Mouse (Mus musculus): ENCODE results near the gene Upk1a. TPM values are rescaled to one million over a fixed set of nuclear protein-coding genes. Genes with fewer than 3 reads are reported as not detected.
A peak's percentile ranks its signal among the peaks of the same experiment; 100 is the strongest.

Upk1a gene
- polyA plus RNA-seq, 1 experiment from 2014 or later = 0.14 TPM

DNA sequence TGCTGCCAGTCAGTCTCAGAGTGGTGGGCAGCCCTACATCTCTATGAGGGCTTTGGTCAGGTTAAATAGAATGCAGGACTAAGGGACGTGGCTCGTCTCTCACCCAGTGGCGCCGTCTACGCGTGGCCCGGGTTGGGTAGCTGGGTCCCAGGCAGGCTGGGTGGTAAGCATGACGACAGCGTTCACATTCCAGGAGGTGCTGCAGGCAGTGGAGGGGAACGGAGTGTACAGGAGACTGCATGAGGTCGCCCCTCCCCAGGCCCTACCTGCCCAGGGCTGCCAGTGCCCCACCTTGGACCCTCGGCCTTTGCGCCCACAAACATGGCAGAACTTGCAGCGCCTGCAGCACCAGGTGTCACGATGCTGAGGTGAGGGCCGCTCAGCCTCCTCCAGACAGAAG lies 31.1 kb downstream of the Upk1a start:
- 96% methylated on average over 16 of the region's 16 CpGs for WGBS
- H3K36me3 ChIP-seq (replicated peaks; ENCODE audit: control insufficient read depth, insufficient read depth, low read depth, low read length) = peaks cover 41% of the 10 kb centered on the region
- H3K4me3 ChIP-seq (ENCODE audit: low read depth, low read length) = no peak overlapping the region
- no peaks in the 10 kb centered on the region for H3K4me1 ChIP-seq (ENCODE audit: control insufficient read depth, insufficient read depth, low read length)
- no peak for DNase-seq (ENCODE audit: low spot score)
- H3K9ac ChIP-seq (replicated peaks; ENCODE audit: low read length) = no peak overlapping the region
- no peak overlapping the region for H3K4me2 ChIP-seq (ENCODE audit: low read depth, low read length)
- no peaks in the 10 kb centered on the region for H3K27me3 ChIP-seq (ENCODE audit: control insufficient read depth, insufficient read depth, low read length)
- ATAC-seq (replicated peaks; ENCODE audit: insufficient number of reproducible peaks, low FRiP score, low TSS enrichment, low read depth) = no peak
- H3K27ac ChIP-seq (replicated peaks; ENCODE audit: low read depth, low read length) = no peak overlapping the region
- no peaks in the 10 kb centered on the region for H3K9me3 ChIP-seq (replicated peaks; ENCODE audit: control insufficient read depth, low read length)

DNA sequence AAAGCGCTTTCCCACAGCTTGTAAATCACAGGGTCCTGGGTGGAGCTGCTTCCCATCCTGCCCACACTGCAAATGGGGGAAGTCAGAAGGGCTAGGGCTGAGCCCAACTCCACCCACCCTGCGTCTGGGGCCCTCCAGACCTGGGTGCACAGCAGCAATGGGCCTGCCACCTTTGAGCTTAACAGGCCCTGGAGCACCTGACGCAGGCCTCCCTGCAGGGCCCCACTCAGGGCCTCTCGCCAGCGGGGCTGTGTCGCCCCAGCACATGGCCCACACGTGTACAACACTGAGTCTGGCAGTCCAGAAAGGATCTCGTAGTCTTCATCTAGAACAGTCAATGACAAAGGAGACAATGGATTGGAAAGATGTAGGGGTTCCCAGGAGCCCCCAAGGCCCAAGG lies 32.7 kb downstream of the Upk1a start:
- DNase-seq (ENCODE audit: low spot score) (no peak), ATAC-seq (replicated peaks; ENCODE audit: insufficient number of reproducible peaks, low FRiP score, low TSS enrichment, low read depth) (no peak)
- no peaks in the 10 kb centered on the region for H3K4me1 ChIP-seq (ENCODE audit: control insufficient read depth, insufficient read depth, low read length)
- no peak overlapping the region for H3K9ac ChIP-seq (replicated peaks; ENCODE audit: low read length)
- H3K27me3 ChIP-seq (ENCODE audit: control insufficient read depth, insufficient read depth, low read length) = no peaks in the 10 kb centered on the region
- H3K4me3 ChIP-seq (ENCODE audit: low read depth, low read length) = no peak overlapping the region
- H3K27ac ChIP-seq (replicated peaks; ENCODE audit: low read depth, low read length) = no peak overlapping the region
- peaks cover 45% of the 10 kb centered on the region for H3K36me3 ChIP-seq (replicated peaks; ENCODE audit: control insufficient read depth, insufficient read depth, low read depth, low read length)
- 93% methylated on average over 8 of the region's 8 CpGs for WGBS
- no peak overlapping the region for H3K4me2 ChIP-seq (ENCODE audit: low read depth, low read length)
- no peaks in the 10 kb centered on the region for H3K9me3 ChIP-seq (replicated peaks; ENCODE audit: control insufficient read depth, low read length)

DNA sequence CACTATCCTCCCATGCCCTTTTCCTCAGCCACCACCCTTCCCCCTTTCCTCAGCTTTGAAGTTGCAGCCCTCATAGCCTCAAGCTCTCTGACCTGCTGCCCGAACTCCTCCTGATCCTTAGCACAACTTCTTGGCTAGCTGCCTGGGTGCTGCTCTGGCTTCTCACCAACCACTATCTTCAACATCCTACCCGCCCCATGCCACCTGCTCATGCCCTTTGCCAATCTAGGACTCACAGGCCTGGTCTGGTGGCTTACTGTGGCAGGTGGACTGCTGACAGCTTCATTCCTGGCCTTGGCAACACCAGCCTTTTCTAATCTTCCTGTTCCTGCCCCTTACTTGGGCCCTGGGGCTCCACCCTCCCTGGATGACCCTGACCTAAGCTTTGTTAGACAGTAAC lies 39.7 kb downstream of the Upk1a start:
- ATAC-seq (replicated peaks; ENCODE audit: insufficient number of reproducible peaks, low FRiP score, low TSS enrichment, low read depth) = no peak
- H3K27me3 ChIP-seq (ENCODE audit: control insufficient read depth, insufficient read depth, low read length) = no peaks in the 10 kb centered on the region
- H3K9me3 ChIP-seq (replicated peaks; ENCODE audit: control insufficient read depth, low read length) = no peaks in the 10 kb centered on the region
- DNase-seq (ENCODE audit: low spot score) = no peak
- H3K36me3 ChIP-seq (replicated peaks; ENCODE audit: control insufficient read depth, insufficient read depth, low read depth, low read length) = peaks cover 36% of the 10 kb centered on the region
- H3K4me1 ChIP-seq (ENCODE audit: control insufficient read depth, insufficient read depth, low read length) = no peaks in the 10 kb centered on the region
- H3K4me3 ChIP-seq (ENCODE audit: low read depth, low read length) = no peak overlapping the region
- H3K9ac ChIP-seq (replicated peaks; ENCODE audit: low read length) = no peak overlapping the region
- no peak overlapping the region for H3K27ac ChIP-seq (replicated peaks; ENCODE audit: low read depth, low read length)
- no peak overlapping the region for H3K4me2 ChIP-seq (ENCODE audit: low read depth, low read length)
- WGBS = 72% methylated on average over 2 of the region's 2 CpGs

DNA sequence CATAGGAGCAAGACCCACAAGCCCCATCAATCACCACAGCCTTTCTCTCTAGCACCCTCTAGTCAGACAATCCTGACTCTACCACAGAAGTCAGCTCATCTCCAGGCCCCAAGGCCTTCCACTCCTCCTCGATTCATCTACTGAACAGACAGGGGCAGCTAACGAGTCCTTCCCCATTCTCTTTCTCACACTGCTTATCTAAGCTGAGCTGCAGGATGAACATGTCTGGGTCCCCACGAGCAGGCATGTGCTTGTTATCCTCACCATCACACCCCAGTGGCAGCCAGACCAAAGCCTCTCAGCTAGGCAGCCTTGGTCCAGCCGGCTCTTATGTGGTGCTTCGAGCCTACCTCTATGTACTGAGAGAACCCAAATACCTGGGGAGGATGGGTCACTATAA lies 40.3 kb downstream of the Upk1a start:
- no peak overlapping the region for H3K27ac ChIP-seq (replicated peaks; ENCODE audit: low read depth, low read length)
- no peaks in the 10 kb centered on the region for H3K4me1 ChIP-seq (ENCODE audit: control insufficient read depth, insufficient read depth, low read length)
- WGBS = 95% methylated on average over 5 of the region's 5 CpGs
- H3K4me3 ChIP-seq (ENCODE audit: low read depth, low read length) = no peak overlapping the region
- H3K4me2 ChIP-seq (ENCODE audit: low read depth, low read length) = no peak overlapping the region
- H3K9ac ChIP-seq (replicated peaks; ENCODE audit: low read length) = no peak overlapping the region
- H3K9me3 ChIP-seq (replicated peaks; ENCODE audit: control insufficient read depth, low read length) = no peaks in the 10 kb centered on the region
- ATAC-seq (replicated peaks; ENCODE audit: insufficient number of reproducible peaks, low FRiP score, low TSS enrichment, low read depth) (no peak), DNase-seq (ENCODE audit: low spot score) (no peak)
- peaks cover 36% of the 10 kb centered on the region for H3K36me3 ChIP-seq (replicated peaks; ENCODE audit: control insufficient read depth, insufficient read depth, low read depth, low read length)
- no peaks in the 10 kb centered on the region for H3K27me3 ChIP-seq (ENCODE audit: control insufficient read depth, insufficient read depth, low read length)

DNA sequence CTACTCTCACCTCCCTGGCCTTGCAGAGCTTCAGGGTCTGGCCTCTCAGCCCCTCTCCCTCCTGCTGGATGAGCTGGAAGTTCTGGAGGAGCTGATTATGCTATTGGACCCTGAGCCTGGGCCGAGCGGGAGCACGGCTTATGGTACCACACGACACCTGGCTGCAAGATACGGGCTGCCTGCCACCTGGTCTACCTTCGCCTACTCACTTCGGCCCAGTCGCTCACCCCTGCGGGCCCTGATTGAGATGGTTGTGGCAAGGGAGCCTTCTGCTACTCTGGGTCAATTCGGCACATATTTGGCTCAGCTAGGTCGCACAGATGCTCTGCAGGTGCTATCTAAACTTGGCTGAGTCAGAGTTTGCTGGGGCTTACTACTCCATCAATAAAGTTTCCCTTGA lies 45.1 kb downstream of the Upk1a start:
- Histone ChIP-seq H3K4me1 (ENCODE audit: control insufficient read depth, insufficient read depth, low read length) (no peaks in the 10 kb centered on the region), H3K4me3 (ENCODE audit: low read depth, low read length) (no peak overlapping the region), H3K4me2 (ENCODE audit: low read depth, low read length) (no peak overlapping the region), H3K9ac (replicated peaks; ENCODE audit: low read length) (no peak overlapping the region), H3K9me3 (replicated peaks; ENCODE audit: control insufficient read depth, low read length) (no peaks in the 10 kb centered on the region), H3K27me3 (ENCODE audit: control insufficient read depth, insufficient read depth, low read length) (no peaks in the 10 kb centered on the region), H3K27ac (replicated peaks; ENCODE audit: low read depth, low read length) (no peak overlapping the region), H3K36me3 (replicated peaks; ENCODE audit: control insufficient read depth, insufficient read depth, low read depth, low read length) (peaks cover 13% of the 10 kb centered on the region)
- no peak for ATAC-seq (replicated peaks; ENCODE audit: insufficient number of reproducible peaks, low FRiP score, low TSS enrichment, low read depth)
- WGBS = 94% methylated on average over 11 of the region's 11 CpGs
- DNase-seq (ENCODE audit: low spot score) = no peak

DNA sequence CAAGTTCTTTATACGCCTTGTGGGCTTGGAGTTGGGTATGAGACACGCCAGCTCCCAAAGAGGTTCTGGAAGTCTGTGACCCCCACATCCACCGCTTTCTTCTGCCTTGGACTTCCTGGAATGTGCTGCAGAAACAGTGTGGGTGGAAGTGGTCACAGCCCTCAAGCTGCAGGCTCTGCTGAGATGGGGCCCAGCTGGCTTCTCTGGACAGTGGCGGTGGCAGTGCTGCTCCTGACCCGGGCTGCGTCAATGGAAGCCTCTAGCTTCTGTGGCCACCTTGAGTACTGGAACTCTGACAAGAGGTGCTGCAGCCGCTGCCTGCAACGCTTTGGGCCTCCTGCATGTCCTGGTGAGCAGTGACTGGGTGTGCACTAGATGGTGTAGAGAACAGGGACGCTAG lies 46.6 kb downstream of the Upk1a start:
- H3K9me3 ChIP-seq (replicated peaks; ENCODE audit: control insufficient read depth, low read length) = no peaks in the 10 kb centered on the region
- no peaks in the 10 kb centered on the region for H3K4me1 ChIP-seq (ENCODE audit: control insufficient read depth, insufficient read depth, low read length)
- WGBS = 84% methylated on average over 9 of the region's 9 CpGs

DNA sequence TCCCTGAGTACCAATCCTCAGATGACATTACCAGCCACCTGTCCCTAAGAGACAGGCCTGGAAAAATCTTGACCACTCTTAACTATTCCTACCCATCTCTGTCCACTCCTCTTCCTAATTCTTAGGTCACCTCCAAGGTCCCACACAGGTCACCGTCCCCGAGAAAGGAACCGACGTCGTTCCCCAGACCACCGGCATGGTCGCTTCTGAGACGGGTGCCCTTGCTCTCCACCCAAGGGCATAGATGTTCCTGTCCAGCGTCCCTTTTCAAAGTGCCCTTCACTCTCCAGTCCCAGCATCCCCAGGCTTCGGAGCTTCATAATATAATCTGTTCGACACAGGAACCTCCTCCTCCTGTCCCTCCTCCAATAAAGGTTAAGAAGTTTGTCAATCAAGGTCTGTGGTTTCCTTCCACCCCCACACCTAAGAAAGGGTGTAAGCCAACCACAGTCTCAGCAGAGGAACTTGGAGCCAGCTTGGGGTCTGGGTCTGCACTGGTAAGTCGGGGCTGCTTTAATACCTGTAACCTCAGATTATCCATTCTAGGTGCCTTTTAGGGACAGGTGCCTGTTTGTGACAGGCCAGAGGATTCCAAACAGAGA lies 47.6 kb downstream of the Upk1a start, which contains the start of gene Igflr1:
Gene Igflr1, plus strand, starts transcription at position 458 of the 602 bp plus-strand sequence.
- 94% methylated on average over 12 of the region's 12 CpGs for WGBS
- Histone ChIP-seq H3K9ac (replicated peaks; ENCODE audit: low read length) (no peak within 1 kb of the TSS), H3K9me3 (replicated peaks; ENCODE audit: control insufficient read depth, low read length) (no peaks in the 10 kb centered on the region), H3K4me3 (ENCODE audit: low read depth, low read length) (no peak within 1 kb of the TSS), H3K4me2 (ENCODE audit: low read depth, low read length) (no peak within 1 kb of the TSS), H3K27me3 (ENCODE audit: control insufficient read depth, insufficient read depth, low read length) (no peaks in the 10 kb centered on the region), H3K36me3 (replicated peaks; ENCODE audit: control insufficient read depth, insufficient read depth, low read depth, low read length) (peaks cover 5% of the 10 kb centered on the region), H3K27ac (replicated peaks; ENCODE audit: low read depth, low read length) (no peak within 1 kb of the TSS), H3K4me1 (ENCODE audit: control insufficient read depth, insufficient read depth, low read length) (no peaks in the 10 kb centered on the region)
- no peak for DNase-seq (ENCODE audit: low spot score)
- no peak for ATAC-seq (replicated peaks; ENCODE audit: insufficient number of reproducible peaks, low FRiP score, low TSS enrichment, low read depth)

More for the DNA sequence above, 46.6 kb downstream of the Upk1a start:
- DNase-seq (ENCODE audit: low spot score) (no peak), ATAC-seq (replicated peaks; ENCODE audit: insufficient number of reproducible peaks, low FRiP score, low TSS enrichment, low read depth) (no peak)
- Histone ChIP-seq H3K4me2 (ENCODE audit: low read depth, low read length) (no peak overlapping the region), H3K9ac (replicated peaks; ENCODE audit: low read length) (no peak overlapping the region), H3K27me3 (ENCODE audit: control insufficient read depth, insufficient read depth, low read length) (no peaks in the 10 kb centered on the region), H3K36me3 (replicated peaks; ENCODE audit: control insufficient read depth, insufficient read depth, low read depth, low read length) (peaks cover 8% of the 10 kb centered on the region), H3K27ac (replicated peaks; ENCODE audit: low read depth, low read length) (no peak overlapping the region), H3K4me3 (ENCODE audit: low read depth, low read length) (no peak overlapping the region)

DNA sequence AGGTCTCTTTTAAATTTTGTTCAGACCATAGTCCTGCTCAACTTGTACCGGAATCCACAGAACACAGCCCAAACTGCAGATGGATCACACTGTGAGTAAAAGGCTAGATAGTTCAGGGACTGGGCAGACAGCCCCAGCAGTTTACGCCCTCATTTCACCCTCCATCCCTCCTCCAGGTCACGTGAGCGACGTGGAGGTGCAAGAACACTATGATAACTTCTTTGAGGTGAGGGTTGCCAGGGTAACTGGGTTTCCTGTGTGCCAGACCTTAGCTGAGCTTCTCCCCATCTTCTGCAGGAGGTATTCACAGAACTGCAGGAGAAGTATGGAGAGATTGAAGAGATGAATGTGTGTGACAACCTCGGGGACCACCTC lies 48.8 kb downstream of the Upk1a start:
- Histone ChIP-seq H3K27ac (replicated peaks; ENCODE audit: low read depth, low read length) (peak overlapping the region; percentile 80; the same call in 1 of the 2 replicates), H3K36me3 (replicated peaks; ENCODE audit: control insufficient read depth, insufficient read depth, low read depth, low read length) (peaks cover 1% of the 10 kb centered on the region), H3K4me2 (ENCODE audit: low read depth, low read length) (peak overlapping the region; percentile 71), H3K27me3 (ENCODE audit: control insufficient read depth, insufficient read depth, low read length) (no peaks in the 10 kb centered on the region), H3K4me1 (ENCODE audit: control insufficient read depth, insufficient read depth, low read length) (no peaks in the 10 kb centered on the region), H3K9me3 (replicated peaks; ENCODE audit: control insufficient read depth, low read length) (no peaks in the 10 kb centered on the region), H3K4me3 (ENCODE audit: low read depth, low read length) (peak overlapping the region; percentile 60), H3K9ac (replicated peaks; ENCODE audit: low read length) (peak overlapping the region; percentile 71)
- no peak; the same call in 1 of the 2 replicates for ATAC-seq (replicated peaks; ENCODE audit: insufficient number of reproducible peaks, low FRiP score, low TSS enrichment, low read depth)
- DNase-seq (ENCODE audit: low spot score) = no peak
- WGBS = 22% methylated on average over 6 of the region's 6 CpGs
